Mouse (Mus musculus) frontal cortex, postnatal 14 days (tissue): Measurements from ENCODE around the gene Hivep3.

ENCODE experiments used
- DNase-seq, 2 experiments: peaks; one replicate each; pipeline ENCODE4 v3.0.0; 2022; ENCODE audit warnings: low spot score in 2 of 2

Hivep3 gene

GRCm38 (mm10) chr4:120091997-120092783 is 358.6 kb downstream of the Hivep3 start:
- no peak for DNase-seq

- DNase-seq: no peak
Measured at GRCm38 (mm10) chr4:120096935-120097334, 363.4 kb downstream of the Hivep3 start.

- DNase-seq: no peak
Measured at GRCm38 (mm10) chr4:120101186-120101585, 367.6 kb downstream of the Hivep3 start.

- peak in 1 of 2 experiments; percentile 68 for DNase-seq
Measured at GRCm38 (mm10) chr4:120104599-120104998, 371.0 kb downstream of the Hivep3 start.

- DNase-seq: no peak
Measured at GRCm38 (mm10) chr4:120106362-120106761, 372.8 kb downstream of the Hivep3 start.

- no peak for DNase-seq
Measured at GRCm38 (mm10) chr4:120107787-120108186, 374.2 kb downstream of the Hivep3 start.

- no peak for DNase-seq
Measured at GRCm38 (mm10) chr4:120115516-120115915, 381.9 kb downstream of the Hivep3 start.

GRCm38 (mm10) chr4:120116312-120116711 is 382.7 kb downstream of the Hivep3 start:
- DNase-seq: no peak

GRCm38 (mm10) chr4:120120276-120120675 is 386.7 kb downstream of the Hivep3 start:
- DNase-seq: peak in 1 of 2 experiments; percentile 47

GRCm38 (mm10) chr4:120124656-120125055 is 391.1 kb downstream of the Hivep3 start:
- DNase-seq: no peak

GRCm38 (mm10) chr4:120126047-120126446 is 392.5 kb downstream of the Hivep3 start:
- DNase-seq: no peak

GRCm38 (mm10) chr4:120127333-120127732 is 393.7 kb downstream of the Hivep3 start:
- no peak for DNase-seq

GRCm38 (mm10) chr4:120128033-120128432 is 394.4 kb downstream of the Hivep3 start:
- DNase-seq: no peak

GRCm38 (mm10) chr4:120129233-120129885 is 395.8 kb downstream of the Hivep3 start:
- peak in 1 of 2 experiments; percentile 45 for DNase-seq

- no peak for DNase-seq
Measured at GRCm38 (mm10) chr4:120130926-120131325, 397.3 kb downstream of the Hivep3 start.

GRCm38 (mm10) chr4:120131441-120132220 is 398.0 kb downstream of the Hivep3 start:
- DNase-seq: no peak

GRCm38 (mm10) chr4:120134223-120134622 is 400.6 kb downstream of the Hivep3 start:
- DNase-seq: no peak

- no peak for DNase-seq
Measured at GRCm38 (mm10) chr4:120141810-120142209, 408.2 kb downstream of the Hivep3 start.

GRCm38 (mm10) chr4:120142905-120143304 is 409.3 kb downstream of the Hivep3 start:
- DNase-seq: no peak

GRCm38 (mm10) chr4:120144343-120144742 is 410.8 kb downstream of the Hivep3 start:
- no peak for DNase-seq

- no peak for DNase-seq
Measured at GRCm38 (mm10) chr4:120145931-120146330, 412.3 kb downstream of the Hivep3 start.
